Mouse (Mus musculus) megakaryocyte, adult 5-6 weeks (primary cell): ENCODE results near the gene Plscr1. TPM values are rescaled to one million over a fixed set of nuclear protein-coding genes. Genes with fewer than 3 reads are reported as not detected.

Source experiments
- ATAC-seq: 2 replicates; pipeline ENCODE4 v1.8.0; 2016; ENCODE audit warnings: mild to moderate bottlenecking, inconsistent platforms; ENCODE audit not compliant: poor library complexity, severe bottlenecking
- total RNA-seq, 2 experiments: library from RNA; stranded (forward) in 1 of 2; stranded (reverse) in 1 of 2; fragments of 153-499, 151-499 nt in 1 of 2; fragments of 221-1000, 200-1000 nt in 1 of 2; gene quantifications; 2 replicates each; pipeline versions ENCODE4 v1.2.3 to v1.2.4; 2015 to 2017

Gene Plscr1
- total RNA-seq (2015) = 25.7 and 35.0 TPM in 2 replicates
- 19.8 and 19.9 TPM in 2 replicates for total RNA-seq (2017)

- no peak for ATAC-seq
Measured at GRCm38 (mm10) chr9:92249447-92249852, at the start of gene Plscr1. TSS of gene Plscr1 (plus strand) at chr9:92249750.

- no peak for ATAC-seq
Measured at GRCm38 (mm10) chr9:92204397-92204796, 45.2 kb upstream of the Plscr1 start.

GRCm38 (mm10) chr9:92207307-92207706, 42.2 kb upstream of the Plscr1 start:
- ATAC-seq = peak; percentile 89

- ATAC-seq = 0 out of 2 replicates have a peak, but pooled peaks have one; percentile 26
Measured at GRCm38 (mm10) chr9:92207757-92208156, 41.8 kb upstream of the Plscr1 start.

GRCm38 (mm10) chr9:92209850-92210249, 39.7 kb upstream of the Plscr1 start:
- no peak for ATAC-seq

GRCm38 (mm10) chr9:92210386-92210967, 39.1 kb upstream of the Plscr1 start:
- no peak for ATAC-seq

GRCm38 (mm10) chr9:92211048-92211447, 38.5 kb upstream of the Plscr1 start:
- ATAC-seq = no peak

GRCm38 (mm10) chr9:92217484-92217883, 32.1 kb upstream of the Plscr1 start:
- ATAC-seq = no peak

GRCm38 (mm10) chr9:92217896-92218295, 31.7 kb upstream of the Plscr1 start:
- no peak for ATAC-seq

- ATAC-seq = no peak
Measured at GRCm38 (mm10) chr9:92220151-92220550, 29.4 kb upstream of the Plscr1 start.

GRCm38 (mm10) chr9:92221480-92221879, 28.1 kb upstream of the Plscr1 start:
- ATAC-seq = no peak

- peak; percentile 56 for ATAC-seq
Measured at GRCm38 (mm10) chr9:92224598-92225231, 24.8 kb upstream of the Plscr1 start.

GRCm38 (mm10) chr9:92226127-92226655, 23.4 kb upstream of the Plscr1 start:
- peak; percentile 16; the same call in 1 of the 2 replicates for ATAC-seq

- ATAC-seq = no peak
Measured at GRCm38 (mm10) chr9:92226795-92227194, 22.8 kb upstream of the Plscr1 start.

GRCm38 (mm10) chr9:92228867-92229832, 20.4 kb upstream of the Plscr1 start:
- no peak for ATAC-seq

- ATAC-seq = no peak
Measured at GRCm38 (mm10) chr9:92229833-92230205, 19.7 kb upstream of the Plscr1 start.

- no peak for ATAC-seq
Measured at GRCm38 (mm10) chr9:92234901-92235458, 14.6 kb upstream of the Plscr1 start.

- ATAC-seq = no peak
Measured at GRCm38 (mm10) chr9:92248773-92249446, 640 bp upstream of the Plscr1 start.

GRCm38 (mm10) chr9:92249987-92250772, 630 bp downstream of the Plscr1 start:
- peak; percentile 72 for ATAC-seq
